Mouse (Mus musculus): ENCODE measurements around the gene Ets1. TPM values are rescaled to one million over a fixed set of nuclear protein-coding genes. Genes with fewer than 3 reads are reported as not detected.

Ets1 gene
- polyA plus RNA-seq, 1 experiment = 0.06 TPM

DNA sequence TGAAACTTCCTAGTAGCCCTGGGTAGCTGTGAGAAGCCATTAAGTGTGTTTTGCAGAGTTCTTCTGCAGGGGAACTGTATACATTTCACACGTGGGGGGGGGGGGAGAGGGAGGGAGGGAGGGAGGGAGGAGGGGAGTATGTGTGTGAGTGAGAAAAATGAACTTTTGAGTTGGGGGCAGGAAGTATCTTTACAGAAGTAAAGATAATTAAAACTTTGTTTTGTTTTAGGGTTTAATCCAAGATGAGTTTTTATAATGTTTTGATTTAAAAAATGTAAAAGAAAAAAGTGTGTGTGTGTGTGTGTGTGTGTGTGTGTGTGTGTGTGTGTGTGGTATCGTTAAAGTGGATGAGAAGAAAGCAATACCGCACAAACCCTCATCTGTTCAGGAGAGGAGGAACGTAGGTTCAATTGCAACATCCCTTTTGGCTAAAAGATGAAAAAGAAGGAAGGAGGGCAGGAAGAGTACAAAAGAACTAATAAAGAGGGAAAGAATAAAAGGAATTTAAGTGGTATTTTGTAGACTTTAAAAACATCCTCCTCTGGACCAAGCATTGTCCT is 66.9 kb downstream of the Ets1 start:
- no peaks in the 10 kb centered on the region for H3K27me3 ChIP-seq (ENCODE audit: control insufficient read depth)
- no peaks in the 10 kb centered on the region; the same call in 1 of the 2 replicates for H3K4me1 ChIP-seq (ENCODE audit: control insufficient read depth)
- H3K4me3 ChIP-seq (replicated peaks) = no peak overlapping the region
- TF ChIP-seq GATA1 (IDR thresholded peaks at IDR 0.05; ENCODE audit: low read length) = no peak
- TF ChIP-seq TAL1 (IDR thresholded peaks at IDR 0.05; ENCODE audit: low read length) = no peak
- no peaks in the 10 kb centered on the region for H3K36me3 ChIP-seq (ENCODE audit: control insufficient read depth)
- H3K9me3 ChIP-seq (ENCODE audit: control insufficient read depth, low read length) = no peaks in the 10 kb centered on the region

DNA sequence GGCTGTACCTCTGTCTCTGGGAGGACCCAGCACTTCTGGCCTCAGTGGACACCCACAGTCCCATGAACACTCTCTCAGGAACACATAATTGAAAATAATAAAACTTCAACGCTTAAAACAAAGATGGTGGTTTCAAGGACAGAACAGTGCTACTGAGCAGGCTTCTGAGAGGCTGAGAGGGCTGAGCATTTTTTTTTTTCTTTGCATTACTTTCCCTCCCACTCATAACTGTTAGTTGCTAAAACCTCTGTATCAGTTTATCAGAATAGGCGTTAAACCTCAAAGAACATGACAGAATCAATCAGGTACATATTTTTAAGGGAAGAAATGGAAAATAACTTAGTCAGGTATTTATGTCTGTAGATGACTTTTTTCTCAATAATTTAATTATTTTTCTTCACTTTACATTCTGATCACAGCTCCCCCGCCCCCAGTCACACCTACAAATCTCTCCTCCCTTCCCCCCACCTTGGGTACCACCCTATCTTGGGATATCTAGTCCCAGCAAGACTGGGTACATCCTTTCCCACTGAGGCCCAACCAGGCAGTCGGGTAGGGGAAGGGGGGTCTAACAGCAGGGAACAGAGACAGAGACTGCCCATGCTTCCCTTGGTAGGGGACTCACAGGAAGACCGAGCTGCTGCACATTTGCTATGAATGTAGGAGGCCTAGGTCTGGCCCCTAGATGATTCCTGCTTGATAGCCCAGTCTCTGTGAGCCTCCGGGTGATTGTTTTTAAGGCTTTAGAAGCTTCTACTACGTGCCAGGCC is 68.1 kb downstream of the Ets1 start:
- TF ChIP-seq GATA1 (IDR thresholded peaks at IDR 0.05; ENCODE audit: low read length) = no peak
- TF ChIP-seq TAL1 (IDR thresholded peaks at IDR 0.05; ENCODE audit: low read length) = no peak

DNA sequence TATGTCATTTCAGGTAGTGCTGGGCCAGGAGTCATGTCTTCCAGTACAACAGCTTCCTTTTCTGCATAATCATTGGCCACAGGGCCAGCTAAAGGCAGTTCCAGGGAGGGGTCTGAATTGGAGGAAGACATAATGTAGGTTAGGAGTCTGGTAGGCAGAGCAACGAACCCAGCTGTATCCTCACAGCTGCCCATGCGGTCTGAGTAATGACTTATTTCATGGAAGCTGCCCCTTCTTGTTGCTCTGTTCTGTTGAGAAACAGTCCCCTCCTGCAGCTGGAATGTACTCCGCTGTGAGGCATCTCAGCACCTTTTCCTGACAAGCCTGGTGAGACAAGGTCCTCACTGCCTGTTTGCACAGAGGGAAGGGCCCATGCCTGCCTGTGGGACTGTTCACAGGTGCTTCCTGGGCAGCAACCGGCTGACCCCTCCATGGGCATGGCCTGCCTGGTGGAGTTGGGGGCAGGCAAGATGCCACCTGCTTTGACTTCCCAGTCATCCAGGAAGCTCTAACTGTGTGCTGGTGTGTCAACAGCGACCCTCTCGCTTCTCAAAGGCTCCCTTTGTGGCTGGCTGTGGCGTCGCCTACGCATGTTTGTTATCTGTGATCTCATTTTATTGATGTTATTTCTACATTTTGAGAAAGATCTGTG is 69.9 kb downstream of the Ets1 start:
- no peaks in the 10 kb centered on the region for H3K36me3 ChIP-seq (ENCODE audit: control insufficient read depth)
- no peaks in the 10 kb centered on the region for H3K9me3 ChIP-seq (ENCODE audit: control insufficient read depth, low read length)
- no peak overlapping the region for H3K4me3 ChIP-seq (replicated peaks)
- peaks cover 4% of the 10 kb centered on the region for H3K4me1 ChIP-seq (ENCODE audit: control insufficient read depth)
- H3K27me3 ChIP-seq (ENCODE audit: control insufficient read depth) = peaks cover 7% of the 10 kb centered on the region
- TF ChIP-seq GATA1 (IDR thresholded peaks at IDR 0.05; ENCODE audit: low read length) (no peak), TAL1 (IDR thresholded peaks at IDR 0.05; ENCODE audit: low read length) (no peak)

More for the DNA sequence above, 68.1 kb downstream of the Ets1 start:
- Histone ChIP-seq H3K9me3 (ENCODE audit: control insufficient read depth, low read length) (no peaks in the 10 kb centered on the region), H3K27me3 (ENCODE audit: control insufficient read depth) (no peaks in the 10 kb centered on the region), H3K4me1 (ENCODE audit: control insufficient read depth) (no peaks in the 10 kb centered on the region; the same call in 1 of the 2 replicates), H3K4me3 (replicated peaks) (no peak overlapping the region), H3K36me3 (ENCODE audit: control insufficient read depth) (no peaks in the 10 kb centered on the region)

DNA sequence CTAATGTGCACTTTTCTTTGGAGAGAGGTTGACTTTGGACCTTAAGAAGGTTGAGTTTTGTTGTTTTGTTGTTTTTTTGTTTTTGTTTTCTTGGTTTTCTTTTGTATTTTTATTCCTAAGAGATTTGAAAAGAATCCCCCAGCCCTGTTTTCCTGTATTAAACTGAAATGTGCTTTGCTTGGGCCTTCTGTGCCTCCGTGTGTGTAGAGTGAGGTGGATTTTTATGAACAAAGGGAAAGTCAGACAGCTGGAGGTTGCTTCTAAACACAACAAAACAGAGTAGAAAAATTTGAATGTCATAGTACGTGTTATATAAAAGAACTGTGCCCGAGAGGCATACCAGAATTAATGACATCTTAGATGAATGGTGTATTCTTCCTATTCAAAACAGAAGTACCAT is 71.4 kb downstream of the Ets1 start:
- Histone ChIP-seq H3K36me3 (ENCODE audit: control insufficient read depth) (no peaks in the 10 kb centered on the region), H3K4me3 (replicated peaks) (no peak overlapping the region), H3K4me1 (ENCODE audit: control insufficient read depth) (peaks cover 4% of the 10 kb centered on the region), H3K27me3 (ENCODE audit: control insufficient read depth) (peaks cover 7% of the 10 kb centered on the region), H3K9me3 (ENCODE audit: control insufficient read depth, low read length) (no peaks in the 10 kb centered on the region)
- TF ChIP-seq GATA1 (IDR thresholded peaks at IDR 0.05; ENCODE audit: low read length) (no peak), TAL1 (IDR thresholded peaks at IDR 0.05; ENCODE audit: low read length) (no peak)

DNA sequence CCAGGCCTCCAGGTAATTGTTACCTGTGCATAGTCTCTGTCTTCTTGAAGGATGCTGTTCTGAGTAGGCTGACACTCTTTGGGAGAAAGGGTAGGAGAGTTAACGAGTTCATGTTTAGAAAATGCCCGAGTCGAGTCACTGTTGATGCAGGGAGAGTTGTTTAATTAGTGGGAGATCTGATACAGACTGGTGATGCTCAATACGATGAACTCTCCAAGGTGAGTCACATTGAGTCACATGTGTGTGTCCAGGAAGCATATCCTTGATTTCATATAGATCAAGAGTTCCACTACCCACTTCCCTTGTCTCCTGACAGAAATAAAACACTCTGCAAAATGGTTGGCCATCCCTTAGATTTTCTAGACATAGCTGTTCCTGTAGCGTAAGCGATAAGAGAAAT is 72.5 kb downstream of the Ets1 start:
- no peak overlapping the region for H3K4me3 ChIP-seq (replicated peaks)
- H3K9me3 ChIP-seq (ENCODE audit: control insufficient read depth, low read length) = no peaks in the 10 kb centered on the region
- H3K27me3 ChIP-seq (ENCODE audit: control insufficient read depth) = peaks cover 7% of the 10 kb centered on the region
- no peaks in the 10 kb centered on the region for H3K36me3 ChIP-seq (ENCODE audit: control insufficient read depth)
- TF ChIP-seq GATA1 (IDR thresholded peaks at IDR 0.05; ENCODE audit: low read length) (no peak), TAL1 (IDR thresholded peaks at IDR 0.05; ENCODE audit: low read length) (no peak)
- peaks cover 4% of the 10 kb centered on the region for H3K4me1 ChIP-seq (ENCODE audit: control insufficient read depth)

DNA sequence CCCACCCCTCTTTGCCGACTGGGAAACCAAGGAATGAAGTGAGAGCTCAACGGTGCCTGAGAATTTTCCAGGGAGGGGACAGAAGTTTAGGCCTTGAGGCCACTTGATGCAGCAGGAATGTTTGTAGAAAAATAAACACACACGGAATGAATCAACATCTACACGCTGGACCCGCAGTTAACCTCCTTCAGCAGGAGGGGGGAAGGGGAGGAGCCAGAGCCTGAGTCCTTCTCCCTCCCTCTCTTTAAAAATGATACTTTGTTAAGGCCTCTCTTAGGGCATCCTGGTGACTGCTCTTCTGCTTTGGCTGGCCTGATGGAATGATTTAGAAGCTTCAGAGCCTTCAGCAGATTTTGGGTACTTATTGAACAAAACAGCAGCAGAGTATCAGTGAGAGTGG is 73.3 kb downstream of the Ets1 start:
- TF ChIP-seq TAL1 (IDR thresholded peaks at IDR 0.05; ENCODE audit: low read length) = no peak
- no peak for TF ChIP-seq GATA1 (IDR thresholded peaks at IDR 0.05; ENCODE audit: low read length)
- Histone ChIP-seq H3K4me3 (replicated peaks) (no peak overlapping the region), H3K4me1 (ENCODE audit: control insufficient read depth) (peaks cover 4% of the 10 kb centered on the region), H3K36me3 (ENCODE audit: control insufficient read depth) (no peaks in the 10 kb centered on the region), H3K27me3 (ENCODE audit: control insufficient read depth) (peaks cover 7% of the 10 kb centered on the region), H3K9me3 (ENCODE audit: control insufficient read depth, low read length) (no peaks in the 10 kb centered on the region)

DNA sequence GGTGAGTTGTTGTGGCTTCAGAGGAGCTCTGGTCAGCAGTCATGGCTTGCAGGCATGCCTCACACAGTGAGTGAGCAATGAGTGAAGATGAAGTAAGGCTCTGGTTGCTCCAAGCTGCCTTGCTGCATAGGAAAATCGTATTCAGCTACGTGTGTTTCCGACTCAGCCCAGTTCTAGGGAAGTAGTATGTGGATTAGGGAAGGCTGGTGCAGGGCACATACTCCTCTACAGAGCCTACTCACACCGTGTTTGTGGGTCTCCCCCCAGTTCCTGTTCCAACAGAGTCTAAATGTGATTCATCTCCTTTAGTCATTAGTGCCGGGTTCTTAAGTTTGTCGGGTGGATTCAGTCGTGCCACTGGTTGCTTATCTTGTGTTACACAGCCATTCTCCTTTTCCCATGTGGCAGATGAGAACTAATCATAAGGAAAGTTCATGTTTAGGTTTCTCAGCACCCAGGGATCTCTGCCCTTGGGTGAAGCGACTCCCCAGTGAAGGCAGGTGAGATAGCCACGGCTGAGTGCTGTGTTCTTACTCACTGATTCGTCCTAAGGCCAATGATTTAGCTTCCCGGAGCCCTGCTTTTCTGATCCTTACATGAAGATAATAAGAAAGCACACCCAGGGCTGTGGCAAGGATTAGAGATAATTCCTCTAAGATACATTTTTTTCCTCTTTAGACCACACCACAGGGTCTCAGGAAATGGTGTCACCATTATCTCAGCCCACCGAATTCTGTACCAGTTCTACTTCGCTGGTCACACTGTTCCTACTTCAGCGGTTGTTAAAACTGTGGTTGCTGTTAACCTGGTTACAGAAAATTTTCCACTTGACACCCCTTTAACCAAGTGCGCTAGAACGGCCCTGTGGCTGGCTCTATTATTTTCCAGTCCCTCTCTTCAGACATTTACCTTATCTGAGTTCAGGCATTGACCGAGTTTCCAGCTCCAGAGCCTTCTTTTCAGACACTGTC is 74.0 kb downstream of the Ets1 start:
- TF ChIP-seq TAL1 (IDR thresholded peaks at IDR 0.05; ENCODE audit: low read length) (no peak), GATA1 (IDR thresholded peaks at IDR 0.05; ENCODE audit: low read length) (no peak)
- Histone ChIP-seq H3K4me3 (replicated peaks) (no peak overlapping the region), H3K4me1 (ENCODE audit: control insufficient read depth) (peaks cover 4% of the 10 kb centered on the region), H3K36me3 (ENCODE audit: control insufficient read depth) (no peaks in the 10 kb centered on the region), H3K27me3 (ENCODE audit: control insufficient read depth) (peaks cover 7% of the 10 kb centered on the region), H3K9me3 (ENCODE audit: control insufficient read depth, low read length) (no peaks in the 10 kb centered on the region)

DNA sequence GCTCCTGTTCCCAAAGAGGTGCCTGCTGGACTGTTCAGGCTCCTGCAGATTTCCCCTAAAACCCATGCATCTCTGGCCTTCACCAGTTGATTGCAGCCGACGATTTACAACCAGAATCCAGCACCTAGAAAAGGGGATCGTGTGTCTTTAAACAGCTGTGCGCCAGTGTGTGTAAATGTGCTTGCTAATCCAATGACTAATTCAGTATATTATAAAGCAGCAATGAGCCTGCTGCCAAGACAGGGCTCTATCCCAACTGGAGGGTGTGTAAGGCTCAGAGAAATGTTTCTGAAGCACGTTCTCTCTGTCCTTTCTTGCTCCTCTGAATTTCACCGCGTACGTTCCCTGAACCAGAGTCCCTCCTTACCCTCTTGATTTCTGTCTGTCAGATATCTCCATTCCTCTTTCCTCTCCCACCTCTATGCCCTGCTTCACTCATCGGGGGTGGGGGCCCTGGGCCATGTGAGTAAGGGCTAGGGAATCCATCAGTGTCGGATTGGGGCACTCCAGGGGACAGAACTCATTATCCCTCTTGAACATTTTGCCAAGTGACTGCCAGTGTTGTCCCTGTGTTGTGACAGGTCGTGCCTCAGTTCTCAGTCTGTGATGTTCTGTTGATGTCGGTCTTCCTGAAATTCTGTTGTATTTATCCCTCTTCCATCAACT is 75.1 kb downstream of the Ets1 start:
- no peaks in the 10 kb centered on the region for H3K36me3 ChIP-seq (ENCODE audit: control insufficient read depth)
- peaks cover 4% of the 10 kb centered on the region for H3K4me1 ChIP-seq (ENCODE audit: control insufficient read depth)
- H3K4me3 ChIP-seq (replicated peaks) = no peak overlapping the region
- H3K9me3 ChIP-seq (ENCODE audit: control insufficient read depth, low read length) = no peaks in the 10 kb centered on the region
- no peak for TF ChIP-seq TAL1 (IDR thresholded peaks at IDR 0.05; ENCODE audit: low read length)
- TF ChIP-seq GATA1 (IDR thresholded peaks at IDR 0.05; ENCODE audit: low read length) = no peak
- peaks cover 7% of the 10 kb centered on the region for H3K27me3 ChIP-seq (ENCODE audit: control insufficient read depth)
